Mouse (Mus musculus) layer of hippocampus, postnatal 14 days (tissue): ENCODE data around the gene S100a3. TPM values are rescaled to one million over a fixed set of nuclear protein-coding genes. Genes with fewer than 3 reads are reported as not detected.

Experiments
- DNase-seq, 2 experiments: peaks; one replicate each; pipeline ENCODE4 v3.0.0; 2021 to 2022; ENCODE audit warnings: low spot score in 2 of 2, mixed read lengths in 1 of 2
- total RNA-seq, 2 experiments: library from RNA; stranded (reverse); gene quantifications; 2 replicates each; pipeline ENCODE4 v1.2.3; 2021

S100a3 gene
- total RNA-seq, 2 experiments from 2014 or later, result 2.3 to 3.0 TPM

GRCm38 (mm10) chr3:90623435-90624071 is 63.2 kb downstream of the S100a3 start:
- no peak for DNase-seq

GRCm38 (mm10) chr3:90625496-90625895 is 65.1 kb downstream of the S100a3 start:
- no peak for DNase-seq

GRCm38 (mm10) chr3:90626266-90627021 is 66.1 kb downstream of the S100a3 start:
- no peak for DNase-seq

- DNase-seq, result no peak
Observed at GRCm38 (mm10) chr3:90627366-90627765, 67.0 kb downstream of the S100a3 start.

- no peak for DNase-seq
Observed at GRCm38 (mm10) chr3:90627807-90628206, 67.4 kb downstream of the S100a3 start.

GRCm38 (mm10) chr3:90629298-90629697 is 68.9 kb downstream of the S100a3 start:
- DNase-seq, result no peak

- DNase-seq, result no peak
Observed at GRCm38 (mm10) chr3:90631984-90632383, 71.6 kb downstream of the S100a3 start.

- no peak for DNase-seq
Observed at GRCm38 (mm10) chr3:90638511-90639275, 78.3 kb downstream of the S100a3 start.

GRCm38 (mm10) chr3:90639511-90640154 is 79.3 kb downstream of the S100a3 start:
- DNase-seq, result no peak

GRCm38 (mm10) chr3:90640981-90641380 is 80.6 kb downstream of the S100a3 start:
- DNase-seq, result no peak

- DNase-seq, result peak in 1 of 2 experiments; percentile 24
Observed at GRCm38 (mm10) chr3:90644220-90644619, 83.8 kb downstream of the S100a3 start.

- no peak for DNase-seq
Observed at GRCm38 (mm10) chr3:90647291-90647690, 86.9 kb downstream of the S100a3 start.

- peak in 1 of 2 experiments; percentile 8 for DNase-seq
Observed at GRCm38 (mm10) chr3:90648981-90649380, 88.6 kb downstream of the S100a3 start.

- DNase-seq, result no peak
Observed at GRCm38 (mm10) chr3:90649832-90650231, 89.5 kb downstream of the S100a3 start.

Other genes starting within 250 kb of the S100a3 start
- 10 to 100 TPM; 15.2 to 19.1 TPM for gene Slc27a3, start 170.6 kb upstream of the S100a3 start, total RNA-seq
- gene Ints3, start 127.0 kb upstream of the S100a3 start, total RNA-seq, result 10 to 100 TPM; 60.5 to 67.0 TPM
- gene Npr1, start 94.7 kb upstream of the S100a3 start, total RNA-seq, result 1 to 10 TPM; 4.2 to 6.5 TPM
- 10 to 100 TPM; 86.0 to 87.9 TPM for gene Ilf2, start 84.5 kb upstream of the S100a3 start, total RNA-seq
- 10 to 100 TPM; 47.0 to 51.7 TPM for gene Snapin, start 69.5 kb upstream of the S100a3 start, total RNA-seq
- gene Chtop, start 51.1 kb upstream of the S100a3 start, total RNA-seq, result 100 to 1,000 TPM; 164 to 166 TPM
- gene S100a1, start 46.2 kb upstream of the S100a3 start, total RNA-seq, result 10 to 100 TPM; 91.9 to 92.5 TPM
- 10 to 100 TPM; 27.1 to 29.7 TPM for gene S100a13, start 46.1 kb upstream of the S100a3 start, total RNA-seq
- under 1 TPM; 0.60 to 0.74 TPM for gene S100a14, start 33.7 kb upstream of the S100a3 start, total RNA-seq
- 100 to 1,000 TPM in 1 of 2 experiments, 10 to 100 TPM in 1; 97.9 to 107 TPM for gene S100a16, start 23.3 kb upstream of the S100a3 start, total RNA-seq
- gene S100a2, start 29.7 kb downstream of the S100a3 start, total RNA-seq, result not detected
- gene Gm42674, start 41.3 kb downstream of the S100a3 start, total RNA-seq, result not detected
- 1 to 10 TPM; 7.3 to 9.1 TPM for gene S100a4, start 43.2 kb downstream of the S100a3 start, total RNA-seq
- gene S100a5, start 47.9 kb downstream of the S100a3 start, total RNA-seq, result not detected
- 10 to 100 TPM; 26.3 to 30.1 TPM for gene S100a6, start 52.3 kb downstream of the S100a3 start, total RNA-seq
- gene S100a7a, start 93.4 kb downstream of the S100a3 start, total RNA-seq, result under 1 TPM in 1 of 2 experiments, not detected in 1; 0.35 TPM
- not detected for gene S100a8, start 108.4 kb downstream of the S100a3 start, total RNA-seq
- under 1 TPM in 1 of 2 experiments, not detected in 1; 0.83 TPM for gene S100a9, start 135.1 kb downstream of the S100a3 start, total RNA-seq
- not detected for gene Pglyrp4, start 166.3 kb downstream of the S100a3 start, total RNA-seq
- not detected for gene Gm5849, start 217.3 kb downstream of the S100a3 start, total RNA-seq